Mouse (Mus musculus) urinary bladder, postnatal 14 days (tissue): ENCODE data around the gene Vmn1r5.
"Not testable (repeated sequence)": the region's sequence is repeated elsewhere in the genome, so short reads cannot be mapped to it uniquely, and the experiment has no call there.

Experiments used
- DNase-seq: peaks from one replicate; pipeline ENCODE4 v3.0.0; 2021; ENCODE audit warnings: low spot score

The Vmn1r5 gene

DNA sequence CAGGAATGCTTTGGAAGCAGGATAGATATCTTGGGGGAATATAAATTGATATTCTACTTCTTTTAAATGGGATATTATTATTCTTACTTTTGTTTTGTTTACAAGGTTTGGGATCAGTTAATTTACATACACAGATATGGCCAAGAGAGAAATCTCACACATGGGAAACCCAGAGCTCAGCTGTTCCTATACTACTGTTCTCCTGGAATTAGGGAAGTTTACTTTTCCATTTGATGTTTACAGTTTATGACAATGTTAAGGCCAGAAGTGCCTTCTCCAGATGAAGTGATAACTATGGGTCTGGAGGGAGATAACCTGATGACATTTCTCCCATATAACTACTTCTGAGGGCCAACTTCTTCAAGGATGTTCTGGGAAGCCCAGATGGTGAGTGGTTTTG, at the start of gene Vmn1r5:
Gene Vmn1r5, plus strand, starts transcription at position 301 of the 400 bp plus-strand sequence.
- no peak for DNase-seq

GRCm38 (mm10) chr6:56923331-56923725, 46.7 kb upstream of the Vmn1r5 start:
- peak; percentile 64 for DNase-seq

DNA sequence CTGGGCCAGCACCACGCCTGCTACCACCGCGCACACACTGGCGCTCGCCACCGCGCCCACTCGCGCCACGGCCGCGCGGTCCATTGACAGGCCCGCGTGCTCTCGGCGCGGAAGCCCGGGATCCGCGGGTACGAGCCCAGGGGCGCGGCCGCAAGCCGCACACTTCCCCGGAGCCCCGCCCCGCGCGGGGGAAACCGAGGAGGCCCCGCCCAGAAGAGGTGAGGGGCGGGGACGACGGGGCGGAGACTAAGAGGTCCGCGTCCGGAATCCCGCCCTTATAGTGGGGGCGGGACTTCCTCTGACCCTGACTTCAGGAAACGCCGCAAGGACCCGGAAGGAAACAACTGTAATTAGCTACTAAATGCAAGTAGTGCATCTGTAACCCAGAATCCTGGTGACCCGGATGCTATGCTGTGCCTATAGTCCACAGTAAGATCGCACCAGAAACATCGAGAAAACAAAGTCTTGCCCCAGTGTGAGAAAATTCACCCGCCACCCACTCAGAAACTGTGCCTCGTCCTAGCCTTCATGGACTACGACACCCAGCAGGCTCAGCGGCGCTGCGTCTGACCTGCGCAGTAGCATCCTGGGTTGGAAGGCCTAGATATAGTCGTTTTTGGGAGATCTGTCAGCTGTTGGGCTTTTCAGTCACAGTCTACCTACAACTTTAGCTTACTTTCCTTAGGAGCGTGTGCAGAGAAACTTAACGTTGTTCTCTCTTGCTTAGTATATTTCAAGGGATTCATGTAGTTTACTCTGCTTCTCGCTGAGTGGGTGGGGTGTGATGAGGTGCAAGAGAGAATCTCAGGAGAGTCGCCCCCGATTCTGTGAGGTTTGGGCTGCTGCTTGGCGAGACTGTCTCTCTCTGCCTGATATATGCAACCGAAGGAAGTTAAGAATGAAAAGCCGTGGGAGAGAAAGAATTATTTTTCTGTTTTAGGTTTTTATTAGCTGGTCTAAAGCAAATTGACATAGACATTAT, 46.1 kb upstream of the Vmn1r5 start, which contains the start of the genes Nt5c3 and Vmn1r4:
Gene Nt5c3, minus strand, starts transcription at position 207 of the 982 bp plus-strand sequence.
Gene Vmn1r4, plus strand, starts transcription at position 290 of the 982 bp plus-strand sequence.
- peak; percentile 92 for DNase-seq

- DNase-seq: no peak
Observed at GRCm38 (mm10) chr6:56931648-56932415, 38.2 kb upstream of the Vmn1r5 start.

DNA sequence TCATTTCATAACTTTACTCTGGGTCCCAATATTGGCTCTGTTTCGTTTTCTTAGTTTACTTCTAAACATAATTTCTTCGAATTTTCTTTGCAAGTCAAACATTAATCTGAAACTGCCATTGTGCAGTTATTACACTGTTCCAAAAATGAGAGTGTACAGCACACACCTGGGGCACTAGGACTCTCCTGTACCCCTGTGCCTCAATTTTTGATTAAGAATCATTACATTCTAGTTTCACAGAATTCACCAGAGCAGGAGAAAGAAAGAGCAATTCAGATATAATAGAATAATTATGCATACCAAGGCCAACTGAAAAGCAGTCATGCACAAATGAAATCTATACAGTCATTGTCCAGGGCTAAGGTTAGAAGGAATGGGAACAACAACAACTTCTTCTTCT, 37.6 kb upstream of the Vmn1r5 start:
- DNase-seq: no peak

- no peak for DNase-seq
Observed at GRCm38 (mm10) chr6:56934366-56934765, 35.7 kb upstream of the Vmn1r5 start.

DNA sequence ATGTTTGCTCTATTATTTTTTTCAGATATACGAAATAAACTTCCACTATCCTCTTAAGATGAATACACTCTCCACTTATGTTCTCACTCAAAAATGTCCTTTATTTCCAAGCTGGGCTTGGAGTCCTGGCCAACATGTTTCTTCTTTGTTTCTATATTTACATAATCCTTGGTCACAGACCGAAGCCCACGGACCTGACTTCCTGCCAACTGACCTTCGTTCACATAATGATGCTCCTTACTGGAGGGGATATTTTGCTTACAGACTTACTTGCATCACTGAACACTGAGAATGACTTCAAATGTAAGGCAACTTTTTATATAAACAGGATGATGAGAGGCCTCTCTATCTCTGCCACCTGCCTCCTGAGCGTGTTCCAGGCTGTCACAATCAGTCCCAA, 13.6 kb upstream of the Vmn1r5 start:
- no peak for DNase-seq

- DNase-seq: no peak
Observed at GRCm38 (mm10) chr6:56996943-56997342, 26.9 kb downstream of the Vmn1r5 start, which contains the start of gene Vmn1r6. Gene Vmn1r6, plus strand, starts transcription at chr6:56997243.

GRCm38 (mm10) chr6:57025224-57025623, 55.2 kb downstream of the Vmn1r5 start, which contains the start of gene Vmn1r7:
Gene Vmn1r7, minus strand, starts transcription at chr6:57025324.
- not testable (repeated sequence) for DNase-seq

- no peak for DNase-seq
Observed at GRCm38 (mm10) chr6:57031984-57032383, 61.9 kb downstream of the Vmn1r5 start, which contains the start of gene Vmn1r8. Gene Vmn1r8, plus strand, starts transcription at chr6:57032284.

- no peak for DNase-seq
Observed at GRCm38 (mm10) chr6:57034674-57035073, 64.6 kb downstream of the Vmn1r5 start.
